Mouse (Mus musculus) midbrain, embryonic 14.5 days (tissue): ENCODE data around the gene Sucnr1. TPM values are rescaled to one million over a fixed set of nuclear protein-coding genes. Genes with fewer than 3 reads are reported as not detected.
A peak's percentile ranks its signal among the peaks of the same experiment; 100 is the strongest.

Experiments
- ATAC-seq: fragments of 200-750 bp; cut with Nextera tagmentation; 2 replicates; pipeline ENCODE4 v1.8.0; 2017; ENCODE audit warnings: moderate number of reproducible peaks, moderate library complexity; ENCODE audit not compliant: low FRiP score, low TSS enrichment
- DNase-seq: peaks from one replicate; pipeline ENCODE4 v3.0.0-alpha.2; 2015
- H3K27ac ChIP-seq: fragments of 300-500 bp; sonication (generic); replicated peaks from 2 replicates; pipeline ENCODE4 v1.5.1; 2014; ENCODE audit warnings: mild to moderate bottlenecking, low read depth, low read length, moderate library complexity
- H3K27me3 ChIP-seq: fragments of 300-500 bp; sonication (generic); 2 replicates; pipeline ENCODE4 v1.6.1; 2014; ENCODE audit warnings: low read length, control low read depth, mixed read lengths; ENCODE audit not compliant: control insufficient read depth, insufficient read depth
- H3K36me3 ChIP-seq: fragments of 300-500 bp; sonication (generic); 2 replicates; pipeline ENCODE4 v1.6.1; 2014; ENCODE audit warnings: low read length, control low read depth; ENCODE audit not compliant: control insufficient read depth, insufficient read depth
- H3K4me1 ChIP-seq: fragments of 300-500 bp; sonication (generic); 2 replicates; pipeline ENCODE4 v1.6.1; 2014; ENCODE audit warnings: mild to moderate bottlenecking, antibody characterized with exemption, low read length, control low read depth; ENCODE audit not compliant: control insufficient read depth, insufficient read depth
- H3K4me2 ChIP-seq: fragments of 300-500 bp; sonication (generic); 2 replicates; pipeline ENCODE4 v1.6.1; 2014; ENCODE audit warnings: mild to moderate bottlenecking, low read length, moderate library complexity
- H3K4me3 ChIP-seq: fragments of 300-500 bp; sonication (generic); replicated peaks from 2 replicates; pipeline ENCODE4 v1.5.1; 2014; ENCODE audit warnings: low read depth, low read length
- H3K9ac ChIP-seq: fragments of 300-500 bp; sonication (generic); replicated peaks from 2 replicates; pipeline ENCODE4 v1.6.1; 2014; ENCODE audit warnings: mild to moderate bottlenecking, low read length, moderate library complexity
- H3K9me3 ChIP-seq: fragments of 300-500 bp; sonication (generic); 2 replicates; pipeline ENCODE4 v1.6.1; 2016; ENCODE audit warnings: low read length, control low read depth, mixed read lengths; ENCODE audit not compliant: control insufficient read depth
- WGBS: fragments of 180-500 bp; shearing (Covaris S2); extraction: QIAGEN DNeasy Blood & Tissue Kit; methylation state at CpG from one replicate; pipeline ENCODE4 v1.1.7; 2014; 5-methylcytosine and 5-hydroxymethylcytosine counted together
- polyA plus RNA-seq: library from polyadenylated mRNA; unstranded; fragments of >200 nt; fragmentation: Nextera tagmentation; extraction: Ambion mirVana; gene quantifications from 2 replicates; pipeline ENCODE4 v1.2.1, GENCODE M21; 2014

Gene Sucnr1
- not detected in 2 replicates for polyA plus RNA-seq

- no peaks in the 10 kb centered on the region for H3K27me3 ChIP-seq
- peak; percentile 56 for DNase-seq
- no peak within 1 kb of the TSS for H3K27ac ChIP-seq
- WGBS = 18% methylated on average over 4 of the region's 4 CpGs
- no peaks in the 10 kb centered on the region for H3K36me3 ChIP-seq
- peak; percentile 81 for ATAC-seq
- H3K4me3 ChIP-seq = no peak within 1 kb of the TSS
- 0 out of 2 replicates have a peak within 1 kb of the TSS, but pooled peaks have one; percentile 6 for H3K4me2 ChIP-seq
- H3K9ac ChIP-seq = no peak within 1 kb of the TSS
- 0 out of 2 replicates have a peak, but pooled peaks cover 10% of the 10 kb centered on the region for H3K4me1 ChIP-seq
- no peaks in the 10 kb centered on the region for H3K9me3 ChIP-seq
Measured at GRCm38 (mm10) chr3:60081648-60082047, at the start of gene Sucnr1. Sucnr1 (plus strand) TSS chr3:60081869.

- Histone ChIP-seq H3K9ac (no peak overlapping the region), H3K9me3 (no peaks in the 10 kb centered on the region), H3K27me3 (no peaks in the 10 kb centered on the region), H3K27ac (no peak overlapping the region), H3K4me1 (no peaks in the 10 kb centered on the region), H3K36me3 (no peaks in the 10 kb centered on the region), H3K4me3 (no peak overlapping the region), H3K4me2 (no peak overlapping the region)
- ATAC-seq (no peak), DNase-seq (no peak)
- 93% methylated on average over 3 of the region's 3 CpGs for WGBS
Measured at GRCm38 (mm10) chr3:60046221-60046913, 35.3 kb upstream of the Sucnr1 start.

- DNase-seq = no peak
- 87% methylated on average over 3 of the region's 3 CpGs for WGBS
- Histone ChIP-seq H3K4me1 (no peaks in the 10 kb centered on the region), H3K4me3 (no peak overlapping the region), H3K27ac (no peak overlapping the region), H3K4me2 (no peak overlapping the region), H3K9ac (no peak overlapping the region), H3K36me3 (no peaks in the 10 kb centered on the region), H3K9me3 (no peaks in the 10 kb centered on the region), H3K27me3 (no peaks in the 10 kb centered on the region)
- ATAC-seq = no peak
Measured at GRCm38 (mm10) chr3:60053231-60053927, 28.3 kb upstream of the Sucnr1 start.

- no peak overlapping the region for H3K27ac ChIP-seq
- no peaks in the 10 kb centered on the region for H3K9me3 ChIP-seq
- ATAC-seq = no peak
- H3K27me3 ChIP-seq = no peaks in the 10 kb centered on the region
- H3K9ac ChIP-seq = no peak overlapping the region
- no peaks in the 10 kb centered on the region for H3K36me3 ChIP-seq
- 90% methylated on average over 2 of the region's 2 CpGs for WGBS
- H3K4me1 ChIP-seq = no peaks in the 10 kb centered on the region
- H3K4me3 ChIP-seq = no peak overlapping the region
- DNase-seq = no peak
- no peak overlapping the region for H3K4me2 ChIP-seq
Measured at GRCm38 (mm10) chr3:60053931-60054330, 27.7 kb upstream of the Sucnr1 start.

DNA sequence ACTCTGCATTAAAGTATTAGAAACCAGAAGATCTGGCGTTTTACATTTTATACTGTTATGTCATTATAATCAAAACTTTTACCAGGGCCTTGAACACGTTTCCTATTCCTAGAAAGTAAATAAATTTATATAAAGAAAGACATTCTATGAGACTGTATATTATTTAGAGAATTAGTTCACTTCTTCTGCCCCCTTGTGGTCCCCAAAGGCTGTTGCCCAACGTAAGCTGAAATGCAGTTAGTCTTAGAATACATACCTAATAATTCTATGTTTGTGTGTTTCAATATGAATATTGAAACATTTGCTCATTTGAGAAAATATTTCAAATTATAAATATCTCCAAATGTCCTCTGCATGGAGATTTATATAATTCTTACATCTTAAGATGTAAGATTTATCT lies 25.2 kb upstream of the Sucnr1 start:
- no peaks in the 10 kb centered on the region for H3K36me3 ChIP-seq
- ATAC-seq (no peak), DNase-seq (peak; percentile 76)
- H3K4me2 ChIP-seq = no peak overlapping the region
- 35% methylated on average over 3 of the region's 3 CpGs for WGBS
- H3K4me1 ChIP-seq = no peaks in the 10 kb centered on the region
- H3K4me3 ChIP-seq = no peak overlapping the region
- no peaks in the 10 kb centered on the region for H3K9me3 ChIP-seq
- no peak overlapping the region for H3K27ac ChIP-seq
- H3K27me3 ChIP-seq = no peaks in the 10 kb centered on the region
- no peak overlapping the region for H3K9ac ChIP-seq

GRCm38 (mm10) chr3:60057070-60057808 lies 24.4 kb upstream of the Sucnr1 start:
- ATAC-seq = no peak
- 89% methylated on average over 2 of the region's 2 CpGs for WGBS

DNA sequence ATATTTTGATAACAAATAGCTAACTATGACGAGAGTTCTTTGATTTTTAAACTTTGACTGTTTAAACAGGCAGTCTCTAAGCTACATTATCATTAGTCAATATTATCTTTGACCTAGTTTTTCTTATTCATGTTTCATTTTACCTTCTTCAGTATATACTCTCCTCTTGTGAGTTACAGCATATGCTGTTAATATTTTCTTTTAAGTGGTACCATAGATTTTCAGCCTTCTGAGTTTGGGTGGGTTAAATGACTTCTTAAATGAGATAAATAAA lies 23.9 kb upstream of the Sucnr1 start:
- no peak overlapping the region for H3K9ac ChIP-seq
- no peaks in the 10 kb centered on the region for H3K4me1 ChIP-seq
- no peak overlapping the region for H3K27ac ChIP-seq
- H3K4me2 ChIP-seq = no peak overlapping the region
- no peaks in the 10 kb centered on the region for H3K27me3 ChIP-seq
- no peak for ATAC-seq
- WGBS = 73% methylated on average over 1 of the region's 1 CpGs
- no peak for DNase-seq
- H3K9me3 ChIP-seq = no peaks in the 10 kb centered on the region
- no peak overlapping the region for H3K4me3 ChIP-seq
- no peaks in the 10 kb centered on the region for H3K36me3 ChIP-seq

More at GRCm38 (mm10) chr3:60057070-60057808, 24.4 kb upstream of the Sucnr1 start:
- Histone ChIP-seq H3K36me3 (no peaks in the 10 kb centered on the region), H3K27me3 (no peaks in the 10 kb centered on the region), H3K9ac (no peak overlapping the region), H3K4me3 (no peak overlapping the region), H3K4me2 (no peak overlapping the region), H3K9me3 (no peaks in the 10 kb centered on the region), H3K27ac (no peak overlapping the region), H3K4me1 (no peaks in the 10 kb centered on the region)
- no peak for DNase-seq

- DNase-seq (no peak), ATAC-seq (no peak)
- Histone ChIP-seq H3K9ac (no peak overlapping the region), H3K27ac (no peak overlapping the region), H3K36me3 (no peaks in the 10 kb centered on the region), H3K9me3 (no peaks in the 10 kb centered on the region), H3K27me3 (no peaks in the 10 kb centered on the region), H3K4me3 (no peak overlapping the region), H3K4me1 (0 out of 2 replicates have a peak, but pooled peaks cover 10% of the 10 kb centered on the region), H3K4me2 (no peak overlapping the region)
- 73% methylated on average over 1 of the region's 1 CpGs for WGBS
Measured at GRCm38 (mm10) chr3:60078883-60079415, 2.7 kb upstream of the Sucnr1 start.
